Comparison of ENCODE assay signal across 23 mouse cellular contexts in genomic region chr1:177027706-177028105, GRCm38 (mm10).
DNase-seq lines count a peak whose midpoint lies in the region; ATAC-seq lines count a peak whose summit lies in the region.
"Had no signal": no experiment of that assay in that cellular context is flagged by ENCODE, and none has a peak within 500 bp of the region (broad histone marks: within the 10 kb centered on the region; RNA-seq: fewer than 3 reads in every experiment).

No protein-coding gene starts in this region.

- H3K27me3 ChIP-seq in forebrain, embryonic 14.5 days (replicated peaks; ENCODE audit: control insufficient read depth, insufficient read depth, low read length), result no peaks in the 10 kb centered on the region
- H3K27me3 ChIP-seq in forebrain, embryonic 11.5 days (ENCODE audit: control insufficient read depth, insufficient read depth, low read length), result no peaks in the 10 kb centered on the region
- H3K27me3 ChIP-seq in hindbrain, embryonic 10.5 days (ENCODE audit: insufficient read depth, poor library complexity, severe bottlenecking), result no peaks in the 10 kb centered on the region
- H3K27me3 ChIP-seq in hindbrain, embryonic 12.5 days, result no peaks in the 10 kb centered on the region
- H3K27me3 ChIP-seq in limb, embryonic 11.5 days (ENCODE audit: control insufficient read depth, insufficient read depth, low read length), result no peaks in the 10 kb centered on the region
- no peaks in the 10 kb centered on the region for H3K27me3 ChIP-seq in limb, embryonic 10.5 days (ENCODE audit: low read depth, poor library complexity, severe bottlenecking)
- H3K27me3 ChIP-seq: embryonic facial prominence, embryonic 15.5 days; forebrain, embryonic 13.5 days; heart, embryonic 12.5 days; intestine, embryonic 15.5 days had no signal

- H3K36me3 ChIP-seq in forebrain, embryonic 14.5 days (ENCODE audit: control insufficient read depth, insufficient read depth, low read length), result peaks cover 54% of the 10 kb centered on the region
- peaks cover 2% of the 10 kb centered on the region; the same call in 1 of the 2 replicates for H3K36me3 ChIP-seq in forebrain, embryonic 11.5 days (ENCODE audit: control insufficient read depth, insufficient read depth, low read length)
- peaks cover 67% of the 10 kb centered on the region for H3K36me3 ChIP-seq in hindbrain, embryonic 10.5 days
- peaks cover 18% of the 10 kb centered on the region for H3K36me3 ChIP-seq in hindbrain, embryonic 12.5 days
- no peaks in the 10 kb centered on the region for H3K36me3 ChIP-seq in limb, embryonic 11.5 days (ENCODE audit: control insufficient read depth, insufficient read depth, low read length)
- H3K36me3 ChIP-seq in limb, embryonic 10.5 days, result peaks cover 19% of the 10 kb centered on the region
- H3K36me3 ChIP-seq: G1E; intestine, embryonic 15.5 days had no signal

- H3K9me3 ChIP-seq in forebrain, embryonic 14.5 days (replicated peaks; ENCODE audit: control insufficient read depth, low read length), result no peaks in the 10 kb centered on the region
- no peaks in the 10 kb centered on the region for H3K9me3 ChIP-seq in forebrain, embryonic 11.5 days (ENCODE audit: control insufficient read depth, low read length)
- no peaks in the 10 kb centered on the region for H3K9me3 ChIP-seq in hindbrain, embryonic 10.5 days
- no peaks in the 10 kb centered on the region for H3K9me3 ChIP-seq in hindbrain, embryonic 12.5 days (replicated peaks)
- H3K9me3 ChIP-seq in limb, embryonic 11.5 days (ENCODE audit: control insufficient read depth, low read length), result no peaks in the 10 kb centered on the region
- H3K9me3 ChIP-seq in limb, embryonic 10.5 days (replicated peaks), result no peaks in the 10 kb centered on the region
- H3K9me3 ChIP-seq: embryonic facial prominence, embryonic 15.5 days; forebrain, embryonic 13.5 days; G1E; heart, embryonic 12.5 days; intestine, embryonic 15.5 days had no signal

- H3K27ac ChIP-seq in forebrain, embryonic 14.5 days (ENCODE audit: low read depth, low read length), result no peak overlapping the region
- no peak overlapping the region for H3K27ac ChIP-seq in forebrain, embryonic 11.5 days (ENCODE audit: low read depth, low read length)
- no peak overlapping the region for H3K27ac ChIP-seq in hindbrain, embryonic 10.5 days
- no peak overlapping the region for H3K27ac ChIP-seq in hindbrain, embryonic 12.5 days
- no peak overlapping the region for H3K27ac ChIP-seq in limb, embryonic 11.5 days (replicated peaks; ENCODE audit: low read depth, low read length)
- no peak overlapping the region for H3K27ac ChIP-seq in limb, embryonic 10.5 days
- H3K27ac ChIP-seq: embryonic facial prominence, embryonic 15.5 days; forebrain, embryonic 13.5 days; gastrocnemius, adult 2 months; intestine, embryonic 15.5 days had no signal

- 0 out of 2 replicates have a peak, but pooled peaks have one; percentile 25 for ATAC-seq in forebrain, embryonic 14.5 days
- ATAC-seq in forebrain, embryonic 11.5 days (replicated peaks; ENCODE audit: low FRiP score), result no peak
- no peak for ATAC-seq in hindbrain, embryonic 12.5 days (ENCODE audit: low FRiP score)
- no peak for ATAC-seq in limb, embryonic 11.5 days (ENCODE audit: insufficient number of reproducible peaks, low FRiP score, low TSS enrichment, low read depth)
- ATAC-seq: CD4-positive, CD25-positive, alpha-beta regulatory T cell, adult 4 months; forebrain, embryonic 13.5 days; intestine, embryonic 15.5 days had no signal

- DNase-seq in forebrain, embryonic 14.5 days (ENCODE audit: low spot score), result no peak
- no peak for DNase-seq in forebrain, embryonic 11.5 days (ENCODE audit: low spot score)
- peak; percentile 1 for DNase-seq in hindbrain, embryonic 10.5 days (ENCODE audit: low spot score)
- peak; percentile 17 for DNase-seq in limb, embryonic 11.5 days (ENCODE audit: low spot score)
- DNase-seq in limb, embryonic 10.5 days (ENCODE audit: low spot score), result no peak
- DNase-seq in brain, adult 2 months (ENCODE audit: low read depth, low spot score), result peak; percentile 40
- DNase-seq: adrenal gland, adult 8-10 months; adrenal gland, postnatal 36 days; B cell, adult 2 months; cerebellum, adult 11 months; cerebellum, adult 8-10 months; cerebellum, postnatal 14 days; embryo, embryonic 11 days; gastrocnemius, adult 2 months; gastrocnemius, postnatal 25 days had no signal

- WGBS in forebrain, embryonic 14.5 days, result 76% methylated on average over 3 of the region's 3 CpGs
- 95% methylated on average over 3 of the region's 3 CpGs for WGBS in forebrain, embryonic 11.5 days
- 85% methylated on average over 3 of the region's 3 CpGs for WGBS in hindbrain, embryonic 10.5 days
- WGBS in hindbrain, embryonic 12.5 days, result 97% methylated on average over 3 of the region's 3 CpGs
- 95% methylated on average over 3 of the region's 3 CpGs for WGBS in limb, embryonic 11.5 days
- 87% methylated on average over 3 of the region's 3 CpGs for WGBS in limb, embryonic 10.5 days

- no peak overlapping the region for H3K4me3 ChIP-seq in forebrain, embryonic 14.5 days (ENCODE audit: low read depth, low read length)
- H3K4me3 ChIP-seq in forebrain, embryonic 11.5 days (ENCODE audit: low read depth, low read length), result no peak overlapping the region
- H3K4me3 ChIP-seq in hindbrain, embryonic 10.5 days, result no peak overlapping the region
- H3K4me3 ChIP-seq in hindbrain, embryonic 12.5 days, result no peak overlapping the region
- H3K4me3 ChIP-seq in limb, embryonic 11.5 days (ENCODE audit: low read depth, low read length), result no peak overlapping the region
- no peak overlapping the region for H3K4me3 ChIP-seq in limb, embryonic 10.5 days
- H3K4me3 ChIP-seq: embryonic facial prominence, embryonic 15.5 days; erythroblast, embryonic 14.5 days; forebrain, embryonic 13.5 days; gastrocnemius, adult 2 months; heart, embryonic 12.5 days; intestine, embryonic 15.5 days had no signal

- no peak overlapping the region for H3K4me2 ChIP-seq in forebrain, embryonic 14.5 days (ENCODE audit: low read length)
- no peak overlapping the region for H3K4me2 ChIP-seq in forebrain, embryonic 11.5 days (ENCODE audit: low read depth, low read length, severe bottlenecking)
- H3K4me2 ChIP-seq in hindbrain, embryonic 12.5 days (replicated peaks), result no peak overlapping the region
- no peak overlapping the region for H3K4me2 ChIP-seq in limb, embryonic 11.5 days (ENCODE audit: low read depth, severe bottlenecking)
- H3K4me2 ChIP-seq: embryonic facial prominence, embryonic 15.5 days; forebrain, embryonic 13.5 days; heart, embryonic 12.5 days; intestine, embryonic 15.5 days had no signal

- H3K4me1 ChIP-seq in forebrain, embryonic 14.5 days (ENCODE audit: control insufficient read depth, insufficient read depth, low read length), result peaks cover 3% of the 10 kb centered on the region; the same call in 1 of the 2 replicates
- H3K4me1 ChIP-seq in forebrain, embryonic 11.5 days (replicated peaks; ENCODE audit: control insufficient read depth, insufficient read depth, low read length), result no peaks in the 10 kb centered on the region
- H3K4me1 ChIP-seq in hindbrain, embryonic 10.5 days (replicated peaks), result 0 out of 2 replicates have a peak, but pooled peaks cover 11% of the 10 kb centered on the region
- H3K4me1 ChIP-seq in hindbrain, embryonic 12.5 days, result 0 out of 2 replicates have a peak, but pooled peaks cover 2% of the 10 kb centered on the region
- H3K4me1 ChIP-seq in limb, embryonic 11.5 days (ENCODE audit: control insufficient read depth, insufficient read depth, low read length), result no peaks in the 10 kb centered on the region
- no peaks in the 10 kb centered on the region for H3K4me1 ChIP-seq in limb, embryonic 10.5 days
- H3K4me1 ChIP-seq: embryonic facial prominence, embryonic 15.5 days; intestine, embryonic 15.5 days had no signal

- no peak overlapping the region for H3K9ac ChIP-seq in forebrain, embryonic 14.5 days (ENCODE audit: low read length)
- H3K9ac ChIP-seq in forebrain, embryonic 11.5 days (ENCODE audit: low read length), result no peak overlapping the region
- no peak overlapping the region for H3K9ac ChIP-seq in hindbrain, embryonic 12.5 days
- H3K9ac ChIP-seq in limb, embryonic 11.5 days (ENCODE audit: low read length), result no peak overlapping the region
- H3K9ac ChIP-seq: embryonic facial prominence, embryonic 15.5 days; forebrain, embryonic 13.5 days; heart, embryonic 12.5 days; intestine, embryonic 15.5 days had no signal

Comparison
In these comparisons a context has a peak if more than half of its experiments do, and no peak if none do; other contexts are left out.
1. DNase-seq: peak in hindbrain, embryonic 10.5 days (single experiment), limb, embryonic 11.5 days (single experiment) and brain, adult 2 months (single experiment); none in forebrain, embryonic 14.5 days (single experiment), forebrain, embryonic 11.5 days (single experiment) and limb, embryonic 10.5 days (single experiment).